14 mouse cellular contexts compared by ENCODE assay signal in genomic region chr8:61848581-61849162, GRCm38 (mm10). TPM values are rescaled to one million over a fixed set of nuclear protein-coding genes. Genes with fewer than 3 reads are reported as not detected.
DNase-seq lines count a peak whose midpoint lies in the region; ATAC-seq and TF ChIP-seq lines count a peak whose summit lies in the region.
"Had no signal": no experiment of that assay in that cellular context is flagged by ENCODE, and none has a peak within 500 bp of the region (broad histone marks: within the 10 kb centered on the region; RNA-seq: fewer than 3 reads in every experiment).

No protein-coding gene starts in this region.

- no peak overlapping the region for H3K27ac ChIP-seq in lung, embryonic 14.5 days (ENCODE audit: low read depth)

- H3K9ac ChIP-seq in lung, embryonic 14.5 days: no peak overlapping the region
- H3K9ac ChIP-seq: forebrain, postnatal 0 days had no signal

- no peaks in the 10 kb centered on the region for H3K36me3 ChIP-seq in lung, embryonic 14.5 days (ENCODE audit: insufficient read depth)

- 51% methylated on average over 7 of the region's 7 CpGs for WGBS in lung, embryonic 14.5 days

- intact Hi-C loops in gastrocnemius, postnatal 36 days (cut with DNase I): no loop called here

- DNase-seq in gastrocnemius, postnatal 25 days: peak; percentile 9
- no peak for DNase-seq in gastrocnemius, postnatal 36 days
- peak; percentile 5 for DNase-seq in lung, embryonic 14.5 days
- DNase-seq in lung, postnatal 14 days: no peak
- peak; percentile 8 to 18 for DNase-seq in kidney, postnatal 36 days
- DNase-seq in ovary, postnatal 14 days (ENCODE audit: low spot score): no peak
- DNase-seq in B cell, adult 2 months: no peak
- no peak for DNase-seq in lung, adult 18-20 months
- DNase-seq: cerebellum, adult 18-20 months; forebrain, postnatal 0 days; right cerebral cortex, postnatal 25 days; thymus, adult 18-20 months had no signal

- no peaks in the 10 kb centered on the region for H3K27me3 ChIP-seq in lung, embryonic 14.5 days (ENCODE audit: insufficient read depth, low read length)
- H3K27me3 ChIP-seq: CH12.LX had no signal

- no peak for ATAC-seq in lung, embryonic 14.5 days (ENCODE audit: insufficient read depth)
- ATAC-seq: activated CD4-positive, CD25-positive, alpha-beta regulatory T cell, adult 4 months; forebrain, postnatal 0 days had no signal

- no peaks in the 10 kb centered on the region for H3K9me3 ChIP-seq in lung, embryonic 14.5 days (ENCODE audit: low read depth, low read length)

- H3K4me1 ChIP-seq in lung, embryonic 14.5 days (ENCODE audit: insufficient read depth): no peaks in the 10 kb centered on the region

- TF ChIP-seq CTCF in lung, embryonic 14.5 days (IDR thresholded peaks at IDR 0.05; ENCODE audit: low read depth): no peak

- no peak overlapping the region for H3K4me2 ChIP-seq in lung, embryonic 14.5 days

- no peak overlapping the region for H3K4me3 ChIP-seq in lung, embryonic 14.5 days (ENCODE audit: low read depth, low read length)

RNA-seq across cellular contexts. Expression of gene Palld, which starts 53.8 kb away (rescaled TPM):
- 100 to 1,000 TPM in 1 of 2 experiments, 10 to 100 TPM in 1; 90.9 to 120 TPM for total RNA-seq in gastrocnemius, postnatal 25 days (2021)
- 10 to 100 TPM; 91.3 to 94.6 TPM for total RNA-seq in gastrocnemius, postnatal 36 days (2021)
- 79.4 and 85.0 TPM in 2 replicates for polyA plus RNA-seq in lung, embryonic 14.5 days (2014; fragmentation: Nextera tagmentation; extraction: Ambion mirVana)

Comparison
In these comparisons a context has a peak if more than half of its experiments do, and no peak if none do; other contexts are left out.
1. DNase-seq: peak in gastrocnemius, postnatal 25 days (single experiment), lung, embryonic 14.5 days (single experiment) and kidney, postnatal 36 days (2 of 2); none in gastrocnemius, postnatal 36 days (0 of 2), lung, postnatal 14 days (single experiment), ovary, postnatal 14 days (single experiment), B cell, adult 2 months (0 of 2) and lung, adult 18-20 months (0 of 2).